Comparison of ENCODE assay signal across 11 mouse cellular contexts in genomic region chr19:24475281-24475680, GRCm38 (mm10). TPM values are rescaled to one million over a fixed set of nuclear protein-coding genes. Genes with fewer than 3 reads are reported as not detected.
A peak's percentile ranks its signal among the peaks of the same experiment; 100 is the strongest.
DNase-seq lines count a peak whose midpoint lies in the region; ATAC-seq and TF ChIP-seq lines count a peak whose summit lies in the region.
"Had no signal": no experiment of that assay in that cellular context is flagged by ENCODE, and none has a peak within 500 bp of the region (broad histone marks: within the 10 kb centered on the region; RNA-seq: fewer than 3 reads in every experiment).

No protein-coding gene starts in this region.

- H3K36me3 ChIP-seq in heart, embryonic 12.5 days = peaks cover 8% of the 10 kb centered on the region
- peaks cover 3% of the 10 kb centered on the region; the same call in 1 of the 2 replicates for H3K36me3 ChIP-seq in lung, embryonic 14.5 days (ENCODE audit: insufficient read depth)
- 0 out of 2 replicates have a peak, but pooled peaks cover 6% of the 10 kb centered on the region for H3K36me3 ChIP-seq in forebrain, embryonic 14.5 days (ENCODE audit: control insufficient read depth, insufficient read depth, low read length)
- H3K36me3 ChIP-seq in midbrain, embryonic 15.5 days (replicated peaks) = no peaks in the 10 kb centered on the region

- TF ChIP-seq CTCF in lung, embryonic 14.5 days (IDR thresholded peaks at IDR 0.05; ENCODE audit: low read depth) = no peak

- ATAC-seq in heart, embryonic 12.5 days (ENCODE audit: insufficient number of reproducible peaks, low FRiP score) = no peak
- no peak for ATAC-seq in lung, embryonic 14.5 days (ENCODE audit: insufficient read depth)
- ATAC-seq in forebrain, embryonic 14.5 days = no peak
- ATAC-seq in midbrain, embryonic 15.5 days (replicated peaks) = no peak
- ATAC-seq: lung, postnatal 0 days had no signal

- H3K9me3 ChIP-seq in heart, embryonic 12.5 days (replicated peaks) = no peaks in the 10 kb centered on the region
- H3K9me3 ChIP-seq in lung, embryonic 14.5 days (ENCODE audit: low read depth, low read length) = no peaks in the 10 kb centered on the region
- no peaks in the 10 kb centered on the region for H3K9me3 ChIP-seq in forebrain, embryonic 14.5 days (replicated peaks; ENCODE audit: control insufficient read depth, low read length)
- H3K9me3 ChIP-seq in midbrain, embryonic 15.5 days = no peaks in the 10 kb centered on the region

- no peak overlapping the region for H3K4me3 ChIP-seq in heart, embryonic 12.5 days
- H3K4me3 ChIP-seq in lung, embryonic 14.5 days (ENCODE audit: low read depth, low read length) = no peak overlapping the region
- no peak overlapping the region for H3K4me3 ChIP-seq in forebrain, embryonic 14.5 days (ENCODE audit: low read depth, low read length)
- H3K4me3 ChIP-seq in midbrain, embryonic 15.5 days = no peak overlapping the region

- WGBS in heart, embryonic 12.5 days = 51% methylated on average over 6 of the region's 6 CpGs
- 72% methylated on average over 6 of the region's 6 CpGs for WGBS in lung, embryonic 14.5 days
- WGBS in forebrain, embryonic 14.5 days = 76% methylated on average over 6 of the region's 6 CpGs
- WGBS in midbrain, embryonic 15.5 days = 79% methylated on average over 6 of the region's 6 CpGs

- peaks cover 26% of the 10 kb centered on the region for H3K4me1 ChIP-seq in heart, embryonic 12.5 days (replicated peaks)
- no peaks in the 10 kb centered on the region for H3K4me1 ChIP-seq in lung, embryonic 14.5 days (ENCODE audit: insufficient read depth)
- H3K4me1 ChIP-seq in forebrain, embryonic 14.5 days (ENCODE audit: control insufficient read depth, insufficient read depth, low read length) = peaks cover 8% of the 10 kb centered on the region
- H3K4me1 ChIP-seq in midbrain, embryonic 15.5 days = peaks cover 27% of the 10 kb centered on the region

- no peak overlapping the region for H3K9ac ChIP-seq in heart, embryonic 12.5 days
- no peak overlapping the region for H3K9ac ChIP-seq in lung, embryonic 14.5 days
- no peak overlapping the region for H3K9ac ChIP-seq in forebrain, embryonic 14.5 days (ENCODE audit: low read length)
- H3K9ac ChIP-seq in midbrain, embryonic 15.5 days = no peak overlapping the region

- H3K27ac ChIP-seq in heart, embryonic 12.5 days (ENCODE audit: poor library complexity, severe bottlenecking) = no peak overlapping the region
- no peak overlapping the region for H3K27ac ChIP-seq in lung, embryonic 14.5 days (ENCODE audit: low read depth)
- no peak overlapping the region for H3K27ac ChIP-seq in forebrain, embryonic 14.5 days (ENCODE audit: low read depth, low read length)
- H3K27ac ChIP-seq in midbrain, embryonic 15.5 days = no peak overlapping the region

- DNase-seq in heart, postnatal 36 days = no peak
- no peak for DNase-seq in lung, embryonic 14.5 days
- DNase-seq in lung, postnatal 14 days = no peak
- no peak for DNase-seq in forebrain, embryonic 14.5 days (ENCODE audit: low spot score)
- DNase-seq in left cerebral cortex, adult 18-20 months (ENCODE audit: low spot score in 2 of 2) = no peak
- DNase-seq: cerebellum, adult 11-12 months; kidney, adult 11 months; thymus, postnatal 4 days had no signal

- H3K4me2 ChIP-seq in heart, embryonic 12.5 days = peak overlapping the region; percentile 28
- H3K4me2 ChIP-seq in lung, embryonic 14.5 days = 0 out of 2 replicates have a peak overlapping the region, but pooled peaks have one; percentile 35
- H3K4me2 ChIP-seq in forebrain, embryonic 14.5 days (ENCODE audit: low read length) = peak overlapping the region; percentile 8
- H3K4me2 ChIP-seq in midbrain, embryonic 15.5 days = peak overlapping the region; percentile 18; the same call in 1 of the 2 replicates

- intact Hi-C loops in heart, postnatal 36 days (cut with DNase I) = loop anchor here (5.0 kb wide), 1 partner anchor 82 kb away; the partner anchor contains the start of gene Pip5k1b

- H3K27me3 ChIP-seq in heart, embryonic 12.5 days (replicated peaks) = no peaks in the 10 kb centered on the region
- no peaks in the 10 kb centered on the region for H3K27me3 ChIP-seq in lung, embryonic 14.5 days (ENCODE audit: insufficient read depth, low read length)
- H3K27me3 ChIP-seq in forebrain, embryonic 14.5 days (replicated peaks; ENCODE audit: control insufficient read depth, insufficient read depth, low read length) = no peaks in the 10 kb centered on the region
- no peaks in the 10 kb centered on the region for H3K27me3 ChIP-seq in midbrain, embryonic 15.5 days (replicated peaks)

RNA-seq across cellular contexts. Expression of gene Fam122a, which starts 1.9 kb away (rescaled TPM):
- polyA plus RNA-seq in heart, embryonic 12.5 days (2016; fragmentation: Nextera tagmentation; extraction: Ambion mirVana) = 53.4 and 56.1 TPM in 2 replicates
- 10 to 100 TPM; 22.2 to 22.7 TPM for total RNA-seq in heart, postnatal 36 days (2021)
- 47.0 and 48.3 TPM in 2 replicates for polyA plus RNA-seq in lung, embryonic 14.5 days (2014; fragmentation: Nextera tagmentation; extraction: Ambion mirVana)
- polyA plus RNA-seq in forebrain, embryonic 14.5 days (2014; fragmentation: Nextera tagmentation; extraction: Ambion mirVana) = 41.3 and 48.2 TPM in 2 replicates
- polyA plus RNA-seq in midbrain, embryonic 15.5 days (2015; fragmentation: Nextera tagmentation; extraction: Ambion mirVana) = 48.7 and 52.4 TPM in 2 replicates
- 10 to 100 TPM; 24.8 to 26.0 TPM for total RNA-seq in left cerebral cortex, adult 18-20 months (2021)
